Mouse (Mus musculus) kidney, embryonic 15.5 days (tissue): Measurements from ENCODE around the gene Mgp. TPM values are rescaled to one million over a fixed set of nuclear protein-coding genes. Genes with fewer than 3 reads are reported as not detected.
A peak's percentile ranks its signal among the peaks of the same experiment; 100 is the strongest.

Experiments
- ATAC-seq: fragments of 200-750 bp; cut with Nextera tagmentation; replicated peaks from 2 replicates; pipeline ENCODE4 v1.8.0; 2017; ENCODE audit warnings: moderate TSS enrichment; ENCODE audit not compliant: low FRiP score
- H3K27ac ChIP-seq: fragments of 300-500 bp; sonication (generic); 2 replicates; pipeline ENCODE4 v1.5.1; 2015; ENCODE audit warnings: mild to moderate bottlenecking, inconsistent platforms
- H3K27me3 ChIP-seq: fragments of 300-500 bp; sonication (generic); 2 replicates; pipeline ENCODE4 v1.6.1; 2015; ENCODE audit warnings: inconsistent platforms
- H3K36me3 ChIP-seq: fragments of 300-500 bp; sonication (generic); 2 replicates; pipeline ENCODE4 v1.6.1; 2015; ENCODE audit warnings: inconsistent platforms
- H3K4me1 ChIP-seq: fragments of 300-500 bp; sonication (generic); 2 replicates; pipeline ENCODE4 v1.6.1; 2015; ENCODE audit warnings: inconsistent platforms
- H3K4me2 ChIP-seq: fragments of 300-500 bp; sonication (generic); 2 replicates; pipeline ENCODE4 v1.6.1; 2015; ENCODE audit warnings: moderate library complexity, mild to moderate bottlenecking, inconsistent platforms
- H3K4me3 ChIP-seq: fragments of 300-500 bp; sonication (generic); replicated peaks from 2 replicates; pipeline ENCODE4 v1.5.1; 2015; ENCODE audit warnings: mild to moderate bottlenecking, inconsistent platforms
- H3K9ac ChIP-seq: fragments of 300-500 bp; sonication (generic); 2 replicates; pipeline ENCODE4 v1.6.1; 2015; ENCODE audit warnings: mild to moderate bottlenecking, inconsistent platforms
- H3K9me3 ChIP-seq: fragments of 300-500 bp; sonication (generic); replicated peaks from 2 replicates; pipeline ENCODE4 v1.6.1; 2016; ENCODE audit warnings: inconsistent platforms
- WGBS: fragments of 180-500 bp; shearing (Covaris S2); methylation state at CpG from one replicate; pipeline ENCODE4 v1.1.7; 2015; ENCODE audit warnings: mixed read lengths; 5-methylcytosine and 5-hydroxymethylcytosine counted together
- polyA plus RNA-seq: library from polyadenylated mRNA; unstranded; fragments of >200 nt; fragmentation: Nextera tagmentation; extraction: Ambion mirVana; gene quantifications from 2 replicates; pipeline ENCODE4 v1.2.1, GENCODE M21; 2015

The Mgp gene
- polyA plus RNA-seq, 1 experiment from 2014 or later = 210 TPM

- no peak overlapping the region for H3K4me2 ChIP-seq
- no peak for ATAC-seq
- H3K27me3 ChIP-seq = no peaks in the 10 kb centered on the region
- WGBS = 92% methylated on average over 5 of the region's 5 CpGs
- no peaks in the 10 kb centered on the region for H3K36me3 ChIP-seq
- no peak overlapping the region for H3K27ac ChIP-seq
- no peak overlapping the region for H3K9ac ChIP-seq
- H3K9me3 ChIP-seq = no peaks in the 10 kb centered on the region
- H3K4me3 ChIP-seq = no peak overlapping the region
- 0 out of 2 replicates have a peak, but pooled peaks cover 9% of the 10 kb centered on the region for H3K4me1 ChIP-seq
Measured at GRCm38 (mm10) chr6:136865360-136865759, 10.3 kb downstream of the Mgp start.

DNA sequence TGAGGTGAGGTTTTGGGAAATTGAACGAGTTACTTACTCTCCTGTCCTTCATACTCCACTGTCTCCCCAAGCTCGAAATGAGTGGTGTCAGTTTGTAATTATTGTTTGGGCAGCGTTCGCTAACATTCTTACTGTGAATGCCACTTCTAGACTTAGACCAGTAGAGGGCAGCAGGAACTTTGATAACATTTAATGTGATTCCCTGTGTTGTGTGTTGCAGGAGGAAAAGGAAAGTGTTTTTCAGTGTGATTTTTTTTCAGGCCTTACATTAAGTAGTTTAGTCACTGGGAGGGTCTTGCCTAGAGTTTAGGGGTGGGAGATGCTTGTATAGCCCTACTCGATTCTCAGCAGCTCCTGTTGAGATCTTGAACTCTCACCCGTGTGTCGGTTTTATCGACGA, 14.6 kb downstream of the Mgp start:
- no peaks in the 10 kb centered on the region for H3K36me3 ChIP-seq
- no peak overlapping the region for H3K4me3 ChIP-seq
- H3K27me3 ChIP-seq = no peaks in the 10 kb centered on the region
- no peak for ATAC-seq
- H3K4me2 ChIP-seq = no peak overlapping the region
- H3K9me3 ChIP-seq = no peaks in the 10 kb centered on the region
- no peak overlapping the region for H3K9ac ChIP-seq
- H3K27ac ChIP-seq = no peak overlapping the region
- 43% methylated on average over 9 of the region's 9 CpGs for WGBS
- H3K4me1 ChIP-seq = peaks cover 31% of the 10 kb centered on the region

- no peak for ATAC-seq
- Histone ChIP-seq H3K4me1 (peaks cover 42% of the 10 kb centered on the region), H3K9ac (no peak overlapping the region), H3K4me3 (no peak overlapping the region), H3K4me2 (no peak overlapping the region), H3K27ac (peak overlapping the region; percentile 92), H3K9me3 (no peaks in the 10 kb centered on the region), H3K27me3 (no peaks in the 10 kb centered on the region), H3K36me3 (no peaks in the 10 kb centered on the region)
- 60% methylated on average over 8 of the region's 8 CpGs for WGBS
Measured at GRCm38 (mm10) chr6:136858420-136858819, 17.2 kb downstream of the Mgp start.

DNA sequence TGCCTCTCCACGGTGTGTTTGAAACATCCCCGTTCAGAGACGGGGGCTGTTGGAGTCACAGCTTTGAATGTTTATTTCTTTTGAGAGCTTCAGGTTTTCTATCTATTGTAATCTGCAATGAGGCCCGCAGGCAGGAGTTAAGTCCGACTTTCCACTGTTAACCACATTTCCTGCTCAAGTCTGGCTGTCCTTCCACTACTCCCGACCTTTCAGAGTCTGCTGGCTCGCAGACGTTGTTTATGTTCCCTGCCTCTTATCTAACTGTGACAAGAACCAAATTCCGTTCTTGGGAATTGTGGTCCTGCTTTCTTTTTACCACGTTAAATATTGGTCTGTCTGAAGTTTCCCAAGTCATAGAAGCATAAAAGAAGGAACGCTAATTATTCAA, 17.8 kb downstream of the Mgp start:
- peak; percentile 52; the same call in 1 of the 2 replicates for ATAC-seq
- Histone ChIP-seq H3K4me3 (no peak overlapping the region; the same call in 1 of the 2 replicates), H3K9me3 (no peaks in the 10 kb centered on the region), H3K27me3 (no peaks in the 10 kb centered on the region), H3K4me2 (peak overlapping the region; percentile 29; the same call in 1 of the 2 replicates), H3K4me1 (peaks cover 44% of the 10 kb centered on the region), H3K9ac (no peak overlapping the region), H3K27ac (peak overlapping the region; percentile 92), H3K36me3 (no peaks in the 10 kb centered on the region)
- WGBS = 29% methylated on average over 11 of the region's 11 CpGs

GRCm38 (mm10) chr6:136857186-136857872, 18.3 kb downstream of the Mgp start, which contains the start of gene Art4:
Art4 (minus strand) TSS chr6:136857733.
- Histone ChIP-seq H3K27me3 (no peaks in the 10 kb centered on the region), H3K9ac (no peak within 1 kb of the TSS), H3K9me3 (no peaks in the 10 kb centered on the region), H3K4me2 (peak within 1 kb of the TSS; percentile 29), H3K36me3 (no peaks in the 10 kb centered on the region), H3K4me1 (peaks cover 49% of the 10 kb centered on the region), H3K4me3 (peak within 1 kb of the TSS; percentile 8), H3K27ac (peak within 1 kb of the TSS; percentile 92)
- WGBS = 61% methylated on average over 18 of the region's 18 CpGs
- peak; percentile 76 for ATAC-seq

GRCm38 (mm10) chr6:136856071-136856636, 19.5 kb downstream of the Mgp start:
- peak overlapping the region; percentile 18; the same call in 1 of the 2 replicates for H3K4me3 ChIP-seq
- no peaks in the 10 kb centered on the region for H3K9me3 ChIP-seq
- no peaks in the 10 kb centered on the region for H3K36me3 ChIP-seq
- WGBS = 49% methylated on average over 14 of the region's 14 CpGs
- H3K4me1 ChIP-seq = peaks cover 51% of the 10 kb centered on the region
- no peak overlapping the region for H3K9ac ChIP-seq
- H3K4me2 ChIP-seq = peak overlapping the region; percentile 29
- peak overlapping the region; percentile 61 for H3K27ac ChIP-seq
- no peak for ATAC-seq
- no peaks in the 10 kb centered on the region for H3K27me3 ChIP-seq

DNA sequence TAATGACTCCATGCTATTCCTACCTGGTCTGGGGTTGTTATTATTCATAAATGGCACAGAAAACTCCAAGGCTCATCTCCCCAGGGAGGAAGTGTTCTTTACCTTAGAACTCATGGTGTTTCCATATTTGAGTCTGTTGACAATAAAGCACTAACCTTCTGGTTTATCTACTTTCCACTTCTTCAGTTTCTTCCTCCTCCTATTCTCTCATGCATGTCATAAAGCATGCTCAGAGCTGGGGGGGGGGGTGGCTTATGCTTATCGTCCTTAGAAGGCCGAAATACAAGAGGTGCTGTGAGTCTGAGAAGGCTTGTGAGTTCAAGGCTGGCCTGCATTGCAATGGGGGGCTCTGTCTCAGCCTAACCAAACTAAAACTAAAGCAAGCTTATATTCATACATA, 20.4 kb downstream of the Mgp start:
- no peak for ATAC-seq
- peaks cover 51% of the 10 kb centered on the region for H3K4me1 ChIP-seq
- no peaks in the 10 kb centered on the region for H3K9me3 ChIP-seq
- WGBS = 68% methylated on average over 2 of the region's 2 CpGs
- H3K9ac ChIP-seq = no peak overlapping the region
- no peak overlapping the region for H3K4me2 ChIP-seq
- no peak overlapping the region for H3K27ac ChIP-seq
- no peaks in the 10 kb centered on the region for H3K27me3 ChIP-seq
- H3K4me3 ChIP-seq = no peak overlapping the region
- no peaks in the 10 kb centered on the region for H3K36me3 ChIP-seq

DNA sequence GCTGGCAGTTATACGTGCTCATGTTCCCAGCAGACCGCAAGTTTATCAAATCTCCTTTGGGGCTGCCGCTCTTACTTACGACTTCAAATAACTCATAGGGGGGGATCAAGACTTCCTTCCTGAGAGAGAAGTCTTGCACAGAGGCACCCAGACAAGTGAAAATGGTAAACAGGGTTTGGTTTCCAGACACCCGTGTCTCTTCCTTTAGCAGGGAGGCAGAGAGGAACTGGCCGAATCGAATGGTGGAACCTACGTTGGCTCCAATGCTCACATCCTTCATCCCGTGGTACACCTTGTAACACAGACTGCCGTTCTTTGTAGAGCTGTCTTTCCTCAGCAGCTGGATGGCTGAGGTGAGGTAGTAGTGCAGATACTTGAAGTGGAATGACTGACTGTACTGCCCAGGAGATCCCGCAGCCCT, 21.3 kb downstream of the Mgp start:
- H3K4me1 ChIP-seq = peaks cover 48% of the 10 kb centered on the region
- H3K4me3 ChIP-seq = no peak overlapping the region
- H3K9me3 ChIP-seq = no peaks in the 10 kb centered on the region
- H3K9ac ChIP-seq = no peak overlapping the region
- no peaks in the 10 kb centered on the region for H3K36me3 ChIP-seq
- H3K27me3 ChIP-seq = no peaks in the 10 kb centered on the region
- H3K4me2 ChIP-seq = no peak overlapping the region
- WGBS = 76% methylated on average over 11 of the region's 11 CpGs
- 0 out of 2 replicates have a peak overlapping the region, but pooled peaks have one; percentile 6 for H3K27ac ChIP-seq
- ATAC-seq = no peak

DNA sequence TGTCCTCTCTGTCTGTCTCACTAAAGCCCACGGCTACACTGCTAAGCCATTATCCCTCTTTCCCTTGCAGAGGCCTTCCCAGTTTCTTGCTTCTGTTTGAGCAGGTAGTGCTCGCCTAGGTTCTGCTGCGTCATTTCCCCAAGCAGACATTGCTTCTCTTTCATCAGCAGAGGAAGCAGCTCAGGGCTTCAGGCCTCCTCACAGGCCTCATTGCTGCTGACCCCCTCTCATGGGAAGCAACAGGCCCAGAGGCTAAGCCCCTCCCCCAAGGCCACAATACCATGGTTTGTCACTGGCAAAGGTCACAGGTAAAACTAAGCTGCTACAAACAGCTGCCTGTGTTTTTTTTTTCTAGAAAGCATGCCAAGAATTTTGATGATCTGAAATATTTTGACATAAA, 22.9 kb downstream of the Mgp start:
- no peak for ATAC-seq
- Histone ChIP-seq H3K4me3 (no peak overlapping the region), H3K27ac (peak overlapping the region; percentile 81), H3K27me3 (no peaks in the 10 kb centered on the region), H3K9me3 (no peaks in the 10 kb centered on the region), H3K36me3 (no peaks in the 10 kb centered on the region), H3K4me2 (no peak overlapping the region), H3K9ac (no peak overlapping the region), H3K4me1 (peaks cover 37% of the 10 kb centered on the region)
- 38% methylated on average over 3 of the region's 3 CpGs for WGBS

- no peak; the same call in 1 of the 2 replicates for ATAC-seq
Measured at GRCm38 (mm10) chr6:136852348-136852747, 23.3 kb downstream of the Mgp start.

DNA sequence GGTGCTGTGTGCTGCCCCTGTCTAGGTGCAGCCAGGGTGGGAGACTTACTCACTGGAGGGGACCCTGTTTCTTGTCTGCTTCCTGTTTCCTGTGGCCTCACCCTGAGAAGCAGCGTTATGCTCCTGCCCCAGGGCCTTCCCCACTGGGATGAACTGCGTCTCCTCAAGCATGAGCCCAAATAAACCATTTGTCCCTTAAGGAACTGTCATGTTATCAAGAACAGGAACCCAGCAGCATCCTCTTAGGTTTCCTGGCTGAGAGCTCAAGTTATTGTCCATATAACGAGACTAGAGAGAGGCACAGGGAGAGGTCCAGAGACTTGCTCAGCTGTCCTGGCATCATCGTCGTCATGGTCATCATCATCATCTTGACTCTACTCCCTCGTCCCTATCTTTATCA, 25.4 kb downstream of the Mgp start:
- peaks cover 14% of the 10 kb centered on the region for H3K4me1 ChIP-seq
- no peak overlapping the region for H3K9ac ChIP-seq
- H3K4me3 ChIP-seq = no peak overlapping the region
- no peak overlapping the region for H3K4me2 ChIP-seq
- no peaks in the 10 kb centered on the region for H3K9me3 ChIP-seq
- H3K27me3 ChIP-seq = no peaks in the 10 kb centered on the region
- WGBS = 74% methylated on average over 6 of the region's 6 CpGs
- ATAC-seq = no peak
- no peaks in the 10 kb centered on the region for H3K36me3 ChIP-seq
- H3K27ac ChIP-seq = peak overlapping the region; percentile 45; the same call in 1 of the 2 replicates

More at GRCm38 (mm10) chr6:136852348-136852747, 23.3 kb downstream of the Mgp start:
- Histone ChIP-seq H3K9ac (no peak overlapping the region), H3K9me3 (no peaks in the 10 kb centered on the region), H3K4me2 (no peak overlapping the region), H3K36me3 (no peaks in the 10 kb centered on the region), H3K27me3 (no peaks in the 10 kb centered on the region), H3K4me1 (peaks cover 33% of the 10 kb centered on the region), H3K27ac (peak overlapping the region; percentile 81), H3K4me3 (no peak overlapping the region)
- 74% methylated on average over 4 of the region's 4 CpGs for WGBS

GRCm38 (mm10) chr6:136848971-136849370, 26.7 kb downstream of the Mgp start:
- H3K27me3 ChIP-seq = no peaks in the 10 kb centered on the region
- H3K4me3 ChIP-seq = no peak overlapping the region
- H3K9ac ChIP-seq = no peak overlapping the region
- peaks cover 9% of the 10 kb centered on the region for H3K4me1 ChIP-seq
- WGBS = 89% methylated on average over 5 of the region's 5 CpGs
- no peaks in the 10 kb centered on the region for H3K9me3 ChIP-seq
- H3K4me2 ChIP-seq = no peak overlapping the region
- ATAC-seq = no peak
- H3K36me3 ChIP-seq = no peaks in the 10 kb centered on the region
- H3K27ac ChIP-seq = no peak overlapping the region
